Mouse (Mus musculus) liver, postnatal 0 days (tissue): Measurements from ENCODE around the gene Olfr286. TPM values are rescaled to one million over a fixed set of nuclear protein-coding genes. Genes with fewer than 3 reads are reported as not detected.

Source experiments
- ATAC-seq: fragments of 200-750 bp; cut with Nextera tagmentation; 2 replicates; pipeline ENCODE4 v1.8.0; 2017; ENCODE audit warnings: mild to moderate bottlenecking, moderate library complexity
- DNase-seq: peaks from one replicate; pipeline ENCODE4 v3.0.0-alpha.2; 2016
- H3K27ac ChIP-seq: fragments of 300-500 bp; sonication (generic); 2 replicates; pipeline ENCODE4 v1.5.1; 2014; ENCODE audit warnings: antibody characterized with exemption, moderate library complexity, mild to moderate bottlenecking, low read depth
- H3K27me3 ChIP-seq: fragments of 300-500 bp; sonication (generic); 2 replicates; pipeline ENCODE4 v1.6.1; 2014; ENCODE audit warnings: low read length, control low read depth, mixed read lengths; ENCODE audit not compliant: insufficient read depth
- H3K36me3 ChIP-seq: fragments of 300-500 bp; sonication (generic); replicated peaks from 2 replicates; pipeline ENCODE4 v1.6.1; 2014; ENCODE audit warnings: mild to moderate bottlenecking, control low read depth, low read length, moderate library complexity, mixed read lengths; ENCODE audit not compliant: insufficient read depth
- H3K4me1 ChIP-seq: fragments of 300-500 bp; sonication (generic); 2 replicates; pipeline ENCODE4 v1.6.1; 2014; ENCODE audit warnings: antibody characterized with exemption, mild to moderate bottlenecking, control low read depth; ENCODE audit not compliant: insufficient read depth
- H3K4me2 ChIP-seq: fragments of 300-500 bp; sonication (generic); 2 replicates; pipeline ENCODE4 v1.6.1; 2014; ENCODE audit warnings: low read depth, mild to moderate bottlenecking, low read length, moderate library complexity, mixed read lengths
- H3K4me3 ChIP-seq: fragments of 300-500 bp; sonication (generic); 2 replicates; pipeline ENCODE4 v1.5.1; 2014; ENCODE audit warnings: low read depth, low read length
- H3K9ac ChIP-seq: fragments of 300-500 bp; sonication (generic); replicated peaks from 2 replicates; pipeline ENCODE4 v1.6.1; 2014; ENCODE audit warnings: mild to moderate bottlenecking, moderate library complexity
- H3K9me3 ChIP-seq: fragments of 300-500 bp; sonication (generic); 2 replicates; pipeline ENCODE4 v1.6.1; 2016; ENCODE audit warnings: mild to moderate bottlenecking, control low read depth, low read length, mixed read lengths
- CTCF ChIP-seq: sonication (generic); IDR thresholded peaks from 2 replicates; pipeline ENCODE4 v1.5.1; 2016; ENCODE audit warnings: antibody characterized with exemption, low read depth
- EP300 ChIP-seq: IDR thresholded peaks from 2 replicates; pipeline ENCODE4 v1.6.1; 2016; ENCODE audit warnings: antibody characterized with exemption, low read depth, mild to moderate bottlenecking
- WGBS: fragments of 180-500 bp; shearing (Covaris S2); extraction: QIAGEN DNeasy Blood & Tissue Kit; methylation state at CpG from one replicate; pipeline ENCODE4 v1.1.7; 2014; ENCODE audit not compliant: insufficient replicate concordance; 5-methylcytosine and 5-hydroxymethylcytosine counted together
- polyA plus RNA-seq: library from polyadenylated mRNA; unstranded; fragments of >200 nt; fragmentation: Nextera tagmentation; extraction: Ambion mirVana; gene quantifications from 2 replicates; pipeline ENCODE4 v1.2.1, GENCODE M21; 2015

Olfr286 gene
- polyA plus RNA-seq, 1 experiment from 2014 or later: not detected

- peaks cover 12% of the 10 kb centered on the region for H3K27me3 ChIP-seq
- H3K4me2 ChIP-seq: no peak overlapping the region
- TF ChIP-seq CTCF (no peak), EP300 (no peak)
- H3K9ac ChIP-seq: no peak overlapping the region
- H3K9me3 ChIP-seq: no peaks in the 10 kb centered on the region
- WGBS: 53% methylated on average over 4 of the region's 4 CpGs
- H3K27ac ChIP-seq: no peak overlapping the region
- DNase-seq (no peak), ATAC-seq (no peak)
- H3K4me1 ChIP-seq: peaks cover 6% of the 10 kb centered on the region
- no peak overlapping the region for H3K4me3 ChIP-seq
- no peaks in the 10 kb centered on the region for H3K36me3 ChIP-seq
Observed at GRCm38 (mm10) chr15:98184456-98184855, 49.8 kb downstream of the Olfr286 start.

DNA sequence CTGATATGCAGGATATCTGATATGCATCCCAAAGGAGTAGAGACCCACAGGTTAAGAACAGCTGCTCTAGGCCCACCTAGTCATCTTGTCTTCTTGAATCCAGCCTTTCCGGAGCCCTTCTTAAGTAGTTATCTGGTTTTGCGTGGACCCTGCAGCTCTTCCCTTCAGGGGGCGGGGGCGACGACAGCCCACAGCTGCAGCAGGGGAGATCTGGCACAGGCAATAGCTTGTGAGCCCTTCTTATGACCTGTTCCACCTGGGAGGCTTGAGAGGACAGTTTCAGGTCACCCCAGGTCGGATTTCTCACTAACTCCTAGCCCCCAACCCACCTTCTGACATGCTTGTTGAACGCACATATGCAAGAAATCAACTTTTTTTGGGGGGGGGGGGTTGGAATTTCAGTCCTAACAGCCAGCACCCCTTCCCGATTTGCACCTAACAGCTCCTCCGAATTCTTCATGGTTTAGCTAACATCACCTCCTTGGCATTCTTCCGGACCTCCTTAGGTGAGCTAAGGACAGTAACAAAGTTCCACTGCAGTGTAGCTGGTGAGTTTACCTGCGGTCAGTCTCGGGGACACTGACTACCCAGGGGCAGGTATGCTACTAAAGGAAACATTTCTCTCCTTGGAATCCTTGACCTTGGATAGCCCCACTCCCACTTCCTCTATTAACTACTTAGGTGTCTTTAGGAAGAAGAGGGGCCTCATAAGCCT lies 52.2 kb downstream of the Olfr286 start:
- DNase-seq (no peak), ATAC-seq (no peak)
- no peak overlapping the region for H3K27ac ChIP-seq
- H3K27me3 ChIP-seq: peaks cover 16% of the 10 kb centered on the region
- H3K4me3 ChIP-seq: no peak overlapping the region
- H3K36me3 ChIP-seq: no peaks in the 10 kb centered on the region
- no peak overlapping the region for H3K9ac ChIP-seq
- TF ChIP-seq CTCF (no peak), EP300 (no peak)
- no peaks in the 10 kb centered on the region for H3K9me3 ChIP-seq
- WGBS: 61% methylated on average over 12 of the region's 12 CpGs
- H3K4me2 ChIP-seq: no peak overlapping the region
- peaks cover 6% of the 10 kb centered on the region for H3K4me1 ChIP-seq

- Histone ChIP-seq H3K9me3 (no peaks in the 10 kb centered on the region), H3K36me3 (no peaks in the 10 kb centered on the region), H3K27me3 (peaks cover 16% of the 10 kb centered on the region), H3K9ac (0 out of 2 replicates have a peak overlapping the region, but pooled peaks have one; percentile 30), H3K4me3 (peak overlapping the region; percentile 49), H3K4me1 (peaks cover 6% of the 10 kb centered on the region), H3K4me2 (peak overlapping the region; percentile 83), H3K27ac (no peak overlapping the region)
- peak; percentile 83 for DNase-seq
- under 1% methylated on average over 30 of the region's 30 CpGs for WGBS
- peak; percentile 96 for ATAC-seq
- TF ChIP-seq EP300 (no peak), CTCF (peak; percentile 82)
Observed at GRCm38 (mm10) chr15:98181132-98181711, 53.0 kb downstream of the Olfr286 start.

DNA sequence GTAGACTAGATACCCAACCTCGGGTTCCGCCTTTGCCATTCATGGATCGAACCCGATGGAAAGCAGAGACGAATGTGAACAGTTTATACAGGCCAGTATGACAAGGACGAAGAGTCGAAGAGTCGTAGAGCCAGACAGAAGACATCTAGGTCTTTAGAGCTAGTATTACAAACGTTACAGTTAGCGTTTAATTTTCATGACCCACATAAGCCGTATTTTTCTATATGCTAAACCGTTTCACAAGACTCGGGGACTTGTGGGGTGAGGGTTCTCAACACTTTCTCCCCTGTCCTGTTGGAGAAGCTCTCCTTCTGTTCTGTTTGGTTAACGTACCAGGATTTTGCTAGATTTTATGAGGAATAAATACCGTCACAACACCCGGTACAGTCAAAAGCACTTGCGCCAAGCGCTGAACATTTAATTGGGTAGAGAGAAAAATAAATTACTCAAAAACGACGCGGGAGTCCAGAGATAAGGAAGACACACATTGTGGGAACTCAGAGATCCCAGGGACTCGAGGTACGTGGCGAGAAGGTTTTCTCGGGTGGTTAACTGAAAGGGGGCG lies 53.6 kb downstream of the Olfr286 start:
- Histone ChIP-seq H3K9me3 (no peaks in the 10 kb centered on the region), H3K4me1 (peaks cover 6% of the 10 kb centered on the region), H3K27ac (no peak overlapping the region), H3K9ac (0 out of 2 replicates have a peak overlapping the region, but pooled peaks have one; percentile 30), H3K27me3 (peaks cover 22% of the 10 kb centered on the region), H3K4me2 (peak overlapping the region; percentile 83), H3K4me3 (peak overlapping the region; percentile 49), H3K36me3 (no peaks in the 10 kb centered on the region)
- no peak for DNase-seq
- ATAC-seq: no peak
- TF ChIP-seq CTCF (no peak), EP300 (no peak)
- 9% methylated on average over 26 of the region's 26 CpGs for WGBS

DNA sequence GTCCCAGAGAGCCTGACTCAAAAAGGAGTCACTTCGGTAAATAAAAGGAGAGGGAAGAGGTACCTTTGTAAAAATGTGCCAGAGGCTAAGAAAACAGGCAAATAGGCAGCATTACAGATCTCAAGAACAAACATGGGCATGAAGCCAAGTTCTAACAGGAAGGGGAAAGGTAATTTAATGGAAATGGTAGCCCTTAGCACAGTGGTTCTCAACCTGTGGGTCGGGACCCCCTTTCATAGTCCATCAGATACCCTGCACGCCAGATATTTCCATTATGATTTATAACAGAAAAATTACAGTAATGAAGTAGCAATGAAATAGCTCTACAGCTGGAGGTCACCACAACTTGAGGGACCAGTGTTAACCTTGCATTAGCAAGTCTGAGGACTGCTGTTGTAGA lies 56.9 kb downstream of the Olfr286 start:
- H3K27me3 ChIP-seq: peaks cover 33% of the 10 kb centered on the region
- no peak for ATAC-seq
- 68% methylated on average over 3 of the region's 3 CpGs for WGBS

More for the DNA sequence above, 56.9 kb downstream of the Olfr286 start:
- H3K4me3 ChIP-seq: no peak overlapping the region
- no peaks in the 10 kb centered on the region for H3K9me3 ChIP-seq
- no peak for DNase-seq
- no peak overlapping the region for H3K4me2 ChIP-seq
- H3K36me3 ChIP-seq: no peaks in the 10 kb centered on the region
- peaks cover 6% of the 10 kb centered on the region for H3K4me1 ChIP-seq
- no peak for TF ChIP-seq EP300
- TF ChIP-seq CTCF: no peak
- H3K9ac ChIP-seq: no peak overlapping the region
- H3K27ac ChIP-seq: no peak overlapping the region

Other genes with a start within 250 kb of the Olfr286 start
- gene Col2a1, start 229.8 kb downstream of the Olfr286 start, polyA plus RNA-seq: 0.12 TPM in 1 of 2 replicates, not detected in the other
- gene Pfkm, start 141.9 kb downstream of the Olfr286 start, polyA plus RNA-seq: 9.1 and 9.2 TPM in 2 replicates
- 4.7 and 6.7 TPM in 2 replicates for gene Senp1, start 140.7 kb downstream of the Olfr286 start, polyA plus RNA-seq
- gene Asb8, start 68.8 kb downstream of the Olfr286 start, polyA plus RNA-seq: 23.6 and 24.1 TPM in 2 replicates
- gene Ccdc184, start 67.3 kb downstream of the Olfr286 start, polyA plus RNA-seq: not detected in 2 replicates
- gene Olfr288, start 38.9 kb downstream of the Olfr286 start, polyA plus RNA-seq: not detected in 2 replicates
- gene Gm44579, start 13.5 kb downstream of the Olfr286 start, polyA plus RNA-seq: not detected in 2 replicates
- not detected in 2 replicates for gene Olfr287, start 13.4 kb downstream of the Olfr286 start, polyA plus RNA-seq
- not detected in 2 replicates for gene H1fnt, start 22.8 kb upstream of the Olfr286 start, polyA plus RNA-seq
- gene Zfp641, start 61.7 kb upstream of the Olfr286 start, polyA plus RNA-seq: 0.06 and 0.08 TPM in 2 replicates
- gene Olfr285, start 82.9 kb upstream of the Olfr286 start, polyA plus RNA-seq: not detected in 2 replicates
- not detected in 2 replicates for gene Olfr284, start 106.5 kb upstream of the Olfr286 start, polyA plus RNA-seq
- not detected in 2 replicates for gene Olfr283, start 146.5 kb upstream of the Olfr286 start, polyA plus RNA-seq
- gene Olfr282, start 196.8 kb upstream of the Olfr286 start, polyA plus RNA-seq: not detected in 2 replicates
- not detected in 2 replicates for gene Olfr281, start 218.1 kb upstream of the Olfr286 start, polyA plus RNA-seq
- gene OR5BS1P, start 235.4 kb upstream of the Olfr286 start, polyA plus RNA-seq: not detected in 2 replicates
- gene Lalba, start 248.3 kb upstream of the Olfr286 start, polyA plus RNA-seq: not detected in 2 replicates